Mouse (Mus musculus): ENCODE measurements around the gene Myo5c. TPM values are rescaled to one million over a fixed set of nuclear protein-coding genes. Genes with fewer than 3 reads are reported as not detected.

The Myo5c gene
- polyA plus RNA-seq, 1 experiment = 3.9 TPM

GRCm38 (mm10) chr9:75209246-75209645 is 22.6 kb upstream of the Myo5c start:
- no peak overlapping the region for H3K4me3 ChIP-seq (replicated peaks; ENCODE audit: insufficient read depth, low read depth, low read length)
- TF ChIP-seq POLR2A (IDR thresholded peaks at IDR 0.05; ENCODE audit: borderline replicate concordance, insufficient read depth, low read length) = no peak
- TF ChIP-seq CTCF (IDR thresholded peaks at IDR 0.05; ENCODE audit: borderline replicate concordance, insufficient read depth, low read depth, low read length) = no peak
- WGBS = 93% methylated on average over 1 of the region's 1 CpGs
- no peaks in the 10 kb centered on the region for H3K27me3 ChIP-seq (ENCODE audit: control insufficient read depth, insufficient read depth, low read length)
- no peak for DNase-seq
- no peak overlapping the region for H3K27ac ChIP-seq (ENCODE audit: insufficient read depth, low read length)
- H3K4me1 ChIP-seq (ENCODE audit: control insufficient read depth, insufficient read depth, low read length) = no peaks in the 10 kb centered on the region

- WGBS = 71% methylated on average over 2 of the region's 2 CpGs
- H3K4me3 ChIP-seq (replicated peaks; ENCODE audit: insufficient read depth, low read depth, low read length) = no peak overlapping the region
- no peaks in the 10 kb centered on the region for H3K27me3 ChIP-seq (ENCODE audit: control insufficient read depth, insufficient read depth, low read length)
- H3K27ac ChIP-seq (ENCODE audit: insufficient read depth, low read length) = no peak overlapping the region
- TF ChIP-seq POLR2A (IDR thresholded peaks at IDR 0.05; ENCODE audit: borderline replicate concordance, insufficient read depth, low read length) = no peak
- no peak for TF ChIP-seq CTCF (IDR thresholded peaks at IDR 0.05; ENCODE audit: borderline replicate concordance, insufficient read depth, low read depth, low read length)
- DNase-seq = no peak
- peaks cover 4% of the 10 kb centered on the region; the same call in 1 of the 2 replicates for H3K4me1 ChIP-seq (ENCODE audit: control insufficient read depth, insufficient read depth, low read length)
These were observed 21.6 kb upstream of the Myo5c start for GRCm38 (mm10) chr9:75210269-75210668.

DNA sequence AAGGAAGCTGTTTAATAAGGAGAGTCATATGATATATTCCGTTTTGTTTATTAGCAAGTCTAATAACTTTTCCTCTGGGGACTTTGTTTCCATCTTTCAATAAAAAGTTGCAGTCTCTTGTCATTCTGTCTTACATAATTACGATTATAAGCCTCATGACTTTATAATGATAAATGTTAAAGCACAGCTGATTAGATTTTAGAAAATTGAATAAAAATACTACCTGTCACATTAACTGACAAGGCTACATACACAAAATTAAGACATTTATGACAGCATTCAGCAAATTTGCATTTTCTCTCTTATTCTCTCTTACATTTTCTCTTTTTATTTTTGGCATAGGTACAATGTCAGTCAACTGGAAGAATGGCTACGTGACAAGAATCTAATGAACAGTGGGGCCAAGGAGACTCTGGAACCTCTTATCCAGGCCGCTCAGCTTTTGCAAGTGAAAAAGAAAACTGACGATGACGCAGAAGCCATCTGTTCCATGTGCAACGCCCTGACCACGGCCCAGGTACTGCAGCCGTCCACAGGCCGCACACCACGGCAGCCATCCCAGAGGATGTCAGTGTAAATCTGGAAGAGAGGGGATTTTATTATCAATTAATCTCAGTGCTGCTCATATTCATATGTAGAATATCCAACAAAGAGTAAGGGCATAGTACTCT is 16.9 kb upstream of the Myo5c start:
- no peaks in the 10 kb centered on the region for H3K27me3 ChIP-seq (ENCODE audit: control insufficient read depth, insufficient read depth, low read length)
- no peak overlapping the region for H3K4me3 ChIP-seq (replicated peaks; ENCODE audit: insufficient read depth, low read depth, low read length)
- peak overlapping the region; percentile 14; the same call in 1 of the 2 replicates for H3K27ac ChIP-seq (ENCODE audit: insufficient read depth, low read length)
- DNase-seq = peak; percentile 64 to 81
- peaks cover 7% of the 10 kb centered on the region for H3K4me1 ChIP-seq (ENCODE audit: control insufficient read depth, insufficient read depth, low read length)
- WGBS = 16% methylated on average over 11 of the region's 11 CpGs
- TF ChIP-seq CTCF (IDR thresholded peaks at IDR 0.05; ENCODE audit: borderline replicate concordance, insufficient read depth, low read depth, low read length) (no peak), POLR2A (IDR thresholded peaks at IDR 0.05; ENCODE audit: borderline replicate concordance, insufficient read depth, low read length) (no peak)

- TF ChIP-seq POLR2A (IDR thresholded peaks at IDR 0.05; ENCODE audit: borderline replicate concordance, insufficient read depth, low read length) = no peak
- no peak for TF ChIP-seq CTCF (IDR thresholded peaks at IDR 0.05; ENCODE audit: borderline replicate concordance, insufficient read depth, low read depth, low read length)
- H3K27me3 ChIP-seq (ENCODE audit: control insufficient read depth, insufficient read depth, low read length) = no peaks in the 10 kb centered on the region
- H3K27ac ChIP-seq (ENCODE audit: insufficient read depth, low read length) = no peak overlapping the region
- 68% methylated on average over 5 of the region's 5 CpGs for whole genome bisulfite sequencing
- no peak for DNase-seq
- no peak overlapping the region for H3K4me3 ChIP-seq (replicated peaks; ENCODE audit: insufficient read depth, low read depth, low read length)
- peaks cover 5% of the 10 kb centered on the region for H3K4me1 ChIP-seq (ENCODE audit: control insufficient read depth, insufficient read depth, low read length)
These were observed 11.9 kb upstream of the Myo5c start for GRCm38 (mm10) chr9:75219942-75220341.

GRCm38 (mm10) chr9:75221420-75222287 is 10.2 kb upstream of the Myo5c start:
- Histone ChIP-seq H3K27me3 (ENCODE audit: control insufficient read depth, insufficient read depth, low read length) (no peaks in the 10 kb centered on the region), H3K4me3 (replicated peaks; ENCODE audit: insufficient read depth, low read depth, low read length) (no peak overlapping the region), H3K4me1 (ENCODE audit: control insufficient read depth, insufficient read depth, low read length) (no peaks in the 10 kb centered on the region), H3K27ac (ENCODE audit: insufficient read depth, low read length) (no peak overlapping the region)
- DNase-seq = no peak
- WGBS = 77% methylated on average over 10 of the region's 10 CpGs
- TF ChIP-seq CTCF (IDR thresholded peaks at IDR 0.05; ENCODE audit: borderline replicate concordance, insufficient read depth, low read depth, low read length) = no peak
- no peak for TF ChIP-seq POLR2A (IDR thresholded peaks at IDR 0.05; ENCODE audit: borderline replicate concordance, insufficient read depth, low read length)

DNA sequence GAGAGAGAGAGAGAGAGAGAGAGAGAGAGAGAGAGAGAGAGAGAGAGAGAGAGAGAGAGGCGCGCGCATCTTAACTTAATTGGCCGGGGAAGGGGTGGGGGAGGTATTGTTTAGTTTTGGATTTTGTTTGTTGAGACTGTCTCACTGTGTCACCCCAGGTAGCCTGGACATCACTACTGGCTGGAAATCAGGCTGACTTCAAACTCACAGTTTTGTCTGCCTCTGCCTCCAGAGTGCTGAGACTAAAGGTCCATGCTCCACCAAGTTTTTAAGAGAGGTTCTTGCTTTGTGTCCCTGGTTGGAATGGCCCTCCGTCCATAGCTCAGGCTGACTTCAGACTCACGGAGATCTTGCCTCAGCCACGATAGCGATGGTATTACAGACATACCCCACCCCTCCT is 1.0 kb downstream of the Myo5c start:
- Histone ChIP-seq H3K27me3 (ENCODE audit: control insufficient read depth, insufficient read depth, low read length) (no peaks in the 10 kb centered on the region), H3K4me3 (replicated peaks; ENCODE audit: insufficient read depth, low read depth, low read length) (no peak overlapping the region), H3K27ac (ENCODE audit: insufficient read depth, low read length) (no peak overlapping the region), H3K4me1 (ENCODE audit: control insufficient read depth, insufficient read depth, low read length) (no peaks in the 10 kb centered on the region)
- TF ChIP-seq CTCF (IDR thresholded peaks at IDR 0.05; ENCODE audit: borderline replicate concordance, insufficient read depth, low read depth, low read length) (no peak), POLR2A (IDR thresholded peaks at IDR 0.05; ENCODE audit: borderline replicate concordance, insufficient read depth, low read length) (no peak)
- no peak for DNase-seq
- WGBS = 75% methylated on average over 8 of the region's 8 CpGs

GRCm38 (mm10) chr9:75234271-75234741 is 2.5 kb downstream of the Myo5c start:
- Histone ChIP-seq H3K27ac (ENCODE audit: insufficient read depth, low read length) (no peak overlapping the region), H3K27me3 (ENCODE audit: control insufficient read depth, insufficient read depth, low read length) (no peaks in the 10 kb centered on the region), H3K4me1 (ENCODE audit: control insufficient read depth, insufficient read depth, low read length) (no peaks in the 10 kb centered on the region), H3K4me3 (replicated peaks; ENCODE audit: insufficient read depth, low read depth, low read length) (no peak overlapping the region)
- 66% methylated on average over 7 of the region's 7 CpGs for WGBS
- no peak for DNase-seq
- TF ChIP-seq CTCF (IDR thresholded peaks at IDR 0.05; ENCODE audit: borderline replicate concordance, insufficient read depth, low read depth, low read length) (no peak), POLR2A (IDR thresholded peaks at IDR 0.05; ENCODE audit: borderline replicate concordance, insufficient read depth, low read length) (no peak)

Data from cerebellum, adult 2 months (tissue).